Mouse (Mus musculus) neural tube, embryonic 10.5 days (tissue): ENCODE measurements around the gene Atp8b5.

Experiments
- DNase-seq: peaks from one replicate; pipeline ENCODE4 v3.0.0-alpha.2; 2017; ENCODE audit warnings: low spot score; ENCODE audit errors: extremely low spot score

The Atp8b5 gene

GRCm38 (mm10) chr4:43382155-43383020, 115.4 kb downstream of the Atp8b5 start:
- DNase-seq, result no peak

GRCm38 (mm10) chr4:43383246-43384082, 116.5 kb downstream of the Atp8b5 start:
- no peak for DNase-seq

- DNase-seq, result no peak
These were observed 117.1 kb downstream of the Atp8b5 start for GRCm38 (mm10) chr4:43384083-43384460.

- no peak for DNase-seq
These were observed 117.6 kb downstream of the Atp8b5 start for GRCm38 (mm10) chr4:43384541-43384940.

- no peak for DNase-seq
These were observed 120.0 kb downstream of the Atp8b5 start for GRCm38 (mm10) chr4:43386932-43387331.

GRCm38 (mm10) chr4:43389390-43389789, 122.4 kb downstream of the Atp8b5 start:
- no peak for DNase-seq

- DNase-seq, result no peak
These were observed 123.0 kb downstream of the Atp8b5 start for GRCm38 (mm10) chr4:43389845-43390440.

GRCm38 (mm10) chr4:43391521-43392050, 124.6 kb downstream of the Atp8b5 start:
- no peak for DNase-seq

- peak; percentile 37 for DNase-seq
These were observed 127.5 kb downstream of the Atp8b5 start for GRCm38 (mm10) chr4:43394345-43394891.

- no peak for DNase-seq
These were observed 128.2 kb downstream of the Atp8b5 start for GRCm38 (mm10) chr4:43395147-43395546.

- no peak for DNase-seq
These were observed 128.9 kb downstream of the Atp8b5 start for GRCm38 (mm10) chr4:43395836-43396235.

- no peak for DNase-seq
These were observed 129.4 kb downstream of the Atp8b5 start for GRCm38 (mm10) chr4:43396381-43396780.

- no peak for DNase-seq
These were observed 131.1 kb downstream of the Atp8b5 start for GRCm38 (mm10) chr4:43398014-43398413.

GRCm38 (mm10) chr4:43398829-43399331, 131.9 kb downstream of the Atp8b5 start:
- no peak for DNase-seq

- DNase-seq, result no peak
These were observed 132.6 kb downstream of the Atp8b5 start for GRCm38 (mm10) chr4:43399391-43400131.

GRCm38 (mm10) chr4:43400976-43401375, 134.0 kb downstream of the Atp8b5 start:
- DNase-seq, result peak; percentile 36

GRCm38 (mm10) chr4:43401486-43401885, 134.5 kb downstream of the Atp8b5 start:
- no peak for DNase-seq

- no peak for DNase-seq
These were observed 135.3 kb downstream of the Atp8b5 start for GRCm38 (mm10) chr4:43402212-43402611.

- DNase-seq, result no peak
These were observed 137.7 kb downstream of the Atp8b5 start for GRCm38 (mm10) chr4:43404697-43405096.
